Mouse (Mus musculus) cerebellum, adult 11 months (tissue): ENCODE results near the gene Lypd3.

Experiments
- DNase-seq: peaks from one replicate; pipeline ENCODE4 v3.0.0; 2022

Gene Lypd3

GRCm38 (mm10) chr7:24636264-24636663 lies at the start of gene Lypd3:
Gene Lypd3, plus strand, starts transcription at chr7:24636550.
- no peak for DNase-seq

- no peak for DNase-seq
These were observed 49.5 kb upstream of the Lypd3 start for GRCm38 (mm10) chr7:24586828-24587227.

DNA sequence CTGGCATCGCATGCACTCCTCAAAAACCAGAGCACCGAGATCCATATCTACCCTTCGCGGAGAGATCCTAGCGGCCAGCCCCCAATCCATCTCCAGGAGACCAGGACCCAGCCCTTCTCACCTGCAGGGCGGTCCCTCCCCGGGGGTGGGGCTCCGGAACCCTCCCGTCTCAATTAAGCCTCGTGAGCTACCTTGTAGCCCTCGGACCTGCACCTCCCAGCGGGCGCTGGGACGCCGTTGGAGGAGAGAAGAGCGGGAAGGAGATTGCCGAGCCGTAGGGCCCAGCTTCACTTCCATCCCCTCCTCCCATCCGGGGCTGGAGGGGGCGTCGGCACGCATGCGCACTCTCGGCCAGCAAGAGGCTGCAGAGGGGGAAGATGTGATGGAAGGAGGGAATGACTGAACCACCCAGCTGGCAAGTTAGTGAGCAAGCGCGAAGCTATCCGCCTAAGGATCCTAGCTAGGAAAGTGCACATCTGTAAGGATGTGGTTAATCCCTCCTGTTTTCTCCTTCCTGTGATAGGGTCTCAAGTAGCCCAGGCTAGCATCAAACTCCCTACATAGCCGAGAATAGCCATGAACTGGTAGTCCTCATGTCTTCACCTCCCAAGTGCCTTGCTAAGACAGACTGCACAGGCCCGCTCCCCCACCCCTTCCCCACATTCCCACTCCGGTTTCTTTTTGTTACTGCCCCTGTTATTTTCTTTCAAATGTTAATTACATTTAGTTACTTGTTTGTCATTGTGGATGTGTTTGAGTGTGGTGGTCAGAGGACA lies 48.8 kb upstream of the Lypd3 start, which contains the start of the genes Ethe1 and Zfp575:
Ethe1 (plus strand) TSS at position 214 of the 776 bp plus-strand sequence.
Zfp575 (minus strand) TSS at position 312 of the 776 bp plus-strand sequence.
- DNase-seq: peak; percentile 30

DNA sequence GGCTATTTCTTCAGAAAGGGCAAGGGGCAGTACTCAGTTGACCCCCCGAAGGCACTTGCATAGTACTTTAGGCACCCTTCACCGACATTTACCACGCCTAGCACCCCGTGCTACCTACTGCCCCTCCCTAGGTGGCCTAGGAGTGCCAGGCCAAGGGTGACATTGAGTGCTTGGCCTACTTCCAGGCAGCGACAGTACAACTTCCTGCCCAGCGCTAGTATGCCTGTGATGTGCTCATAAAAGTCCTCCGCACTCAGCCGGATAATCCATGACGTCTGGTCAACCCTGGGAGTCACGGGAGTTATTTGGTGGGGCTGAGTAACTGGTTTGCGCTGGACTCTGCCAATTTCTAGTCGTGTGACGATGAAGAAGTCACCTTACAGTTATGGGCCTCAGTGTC lies 48.0 kb upstream of the Lypd3 start:
- no peak for DNase-seq

GRCm38 (mm10) chr7:24591735-24592134 lies 44.6 kb upstream of the Lypd3 start:
- DNase-seq: no peak

GRCm38 (mm10) chr7:24592163-24592562 lies 44.2 kb upstream of the Lypd3 start:
- DNase-seq: no peak

DNA sequence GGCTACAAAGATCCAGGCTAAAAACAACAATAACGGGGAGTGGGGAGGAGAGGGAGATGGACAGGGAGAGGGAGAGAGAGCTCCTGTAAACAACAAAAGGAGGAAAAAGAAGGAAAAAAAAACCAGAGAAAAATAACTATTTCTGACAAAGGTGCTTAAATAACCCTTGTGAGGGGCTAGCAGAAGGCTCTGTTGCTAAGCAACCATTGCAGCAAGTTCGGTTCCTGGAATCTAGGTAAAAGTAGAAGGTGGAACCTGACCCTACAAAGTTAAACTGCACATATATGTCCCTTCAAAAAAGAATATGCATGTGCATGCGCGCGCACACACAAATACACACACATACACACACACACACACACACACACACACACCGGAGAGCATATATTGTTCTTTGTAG lies 43.6 kb upstream of the Lypd3 start:
- no peak for DNase-seq

DNA sequence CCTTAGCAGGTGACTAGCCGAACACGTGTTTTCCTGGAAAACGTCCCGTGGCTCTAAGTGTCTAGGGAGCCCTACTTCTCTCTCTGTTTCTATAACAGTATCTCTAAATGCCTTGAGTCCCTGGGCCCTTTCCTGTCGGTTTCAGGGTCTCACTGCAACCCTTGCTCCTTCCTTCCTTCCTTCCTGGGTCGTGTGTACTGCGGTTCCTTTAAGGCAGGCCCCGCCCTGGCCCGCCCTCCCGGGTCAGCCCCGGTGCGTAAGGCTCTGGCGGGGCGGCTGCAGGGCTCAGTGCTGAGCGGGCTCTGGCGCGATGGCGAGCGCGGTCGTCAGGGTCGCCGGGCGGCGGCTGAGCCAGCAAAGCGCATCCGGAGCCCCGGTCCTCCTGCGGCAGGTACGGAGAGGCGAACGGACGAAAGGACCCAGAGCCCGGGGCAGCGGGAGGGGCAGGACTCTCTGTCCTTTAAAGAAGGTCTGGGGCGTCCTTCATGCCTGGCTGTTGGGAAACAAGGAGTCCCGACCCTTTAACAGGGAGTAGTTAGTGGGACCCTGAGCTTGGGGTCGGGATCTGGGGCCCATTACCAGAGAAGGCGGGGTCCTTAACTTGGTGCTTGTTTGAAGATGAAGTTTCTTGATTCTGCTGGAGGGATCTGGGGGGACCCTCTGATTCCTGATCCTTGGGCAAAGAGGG lies 42.6 kb upstream of the Lypd3 start:
- DNase-seq: peak; percentile 63

- DNase-seq: no peak
These were observed 42.0 kb upstream of the Lypd3 start for GRCm38 (mm10) chr7:24594309-24594803.

- no peak for DNase-seq
These were observed 40.9 kb upstream of the Lypd3 start for GRCm38 (mm10) chr7:24595464-24595863.

GRCm38 (mm10) chr7:24598121-24598520 lies 38.2 kb upstream of the Lypd3 start:
- DNase-seq: no peak

GRCm38 (mm10) chr7:24599211-24600067 lies 36.9 kb upstream of the Lypd3 start:
- no peak for DNase-seq

GRCm38 (mm10) chr7:24600941-24601597 lies 35.3 kb upstream of the Lypd3 start:
- peak; percentile 93 for DNase-seq

- DNase-seq: no peak
These were observed 30.8 kb upstream of the Lypd3 start for GRCm38 (mm10) chr7:24605561-24605960.

DNA sequence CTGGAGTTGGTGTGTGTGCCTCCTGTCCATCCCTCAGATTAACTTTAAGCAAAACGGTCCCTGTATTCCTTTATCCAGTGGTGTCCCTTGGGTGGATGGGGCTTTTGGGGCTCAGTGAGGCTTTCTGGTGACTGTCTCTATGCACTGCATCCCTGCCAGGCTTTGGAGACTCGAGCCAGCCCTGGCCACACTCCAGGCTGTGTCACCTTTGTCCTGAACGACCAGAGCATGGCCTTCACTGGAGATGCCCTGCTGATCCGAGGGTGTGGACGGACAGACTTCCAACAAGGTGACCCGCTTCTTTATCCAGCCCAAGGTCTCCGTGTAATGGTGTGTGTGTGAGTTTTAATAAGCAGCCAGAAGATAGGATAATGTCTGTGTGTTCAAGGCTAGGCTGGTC lies 30.3 kb upstream of the Lypd3 start:
- no peak for DNase-seq

DNA sequence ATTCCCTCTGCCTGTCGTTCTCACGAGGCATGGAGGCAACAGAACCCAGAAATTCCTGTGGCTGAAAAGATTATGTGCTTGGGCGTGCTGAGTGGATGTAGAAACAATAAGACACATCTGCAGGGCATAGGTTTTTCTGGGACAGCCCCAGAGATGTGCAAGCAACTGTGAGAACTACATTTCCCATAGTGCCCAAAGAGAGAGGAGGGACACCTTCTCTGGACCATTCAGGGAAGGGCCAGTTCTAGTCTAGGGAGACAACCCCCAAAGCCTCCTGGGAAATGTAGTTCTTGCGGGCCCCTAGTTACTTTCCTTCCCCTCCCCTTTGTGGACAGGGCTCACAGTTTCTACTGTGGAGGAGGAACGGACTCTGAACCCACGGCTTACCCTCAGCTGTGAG lies 28.3 kb upstream of the Lypd3 start:
- no peak for DNase-seq

GRCm38 (mm10) chr7:24608561-24608960 lies 27.8 kb upstream of the Lypd3 start:
- no peak for DNase-seq

DNA sequence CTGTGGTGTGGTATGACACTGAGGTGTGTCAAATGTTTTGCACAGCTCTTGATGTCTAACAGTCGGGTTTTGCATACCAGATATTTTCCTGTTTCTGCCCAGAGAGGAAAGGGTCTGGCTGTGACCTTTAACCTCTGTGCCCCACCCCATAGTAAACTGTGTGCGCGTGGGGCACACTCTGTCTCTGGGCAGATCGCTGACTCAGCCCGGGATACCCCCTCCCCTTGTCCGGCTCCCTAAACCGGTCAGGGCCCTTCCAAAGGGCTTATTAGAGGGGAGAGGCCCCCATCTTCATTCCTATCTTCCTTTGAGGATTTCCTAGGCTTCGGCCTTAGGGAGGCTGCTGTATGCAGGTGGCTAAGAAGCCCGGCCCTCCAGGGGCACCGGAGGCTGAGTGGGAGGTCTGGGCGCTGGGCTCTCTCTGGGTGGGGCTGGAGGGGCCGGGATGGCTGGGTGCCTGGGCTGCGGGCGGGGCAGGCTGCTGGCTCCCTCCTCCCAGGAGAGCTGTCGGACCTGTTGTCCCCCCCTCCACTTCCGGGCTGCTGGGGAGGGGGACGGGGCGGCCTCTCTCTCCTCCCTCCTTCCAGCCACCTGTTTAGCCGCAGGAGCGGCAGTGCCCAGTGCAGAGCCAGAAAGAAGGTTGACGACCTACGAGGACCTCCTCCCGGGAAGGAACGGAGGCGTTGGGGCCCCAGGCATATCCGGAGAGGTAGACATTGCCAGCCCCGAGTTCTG lies 26.0 kb upstream of the Lypd3 start, which contains the start of gene Phldb3:
Phldb3 (plus strand) TSS at position 620 of the 735 bp plus-strand sequence.
- no peak for DNase-seq

- DNase-seq: no peak
These were observed 25.4 kb upstream of the Lypd3 start for GRCm38 (mm10) chr7:24610879-24611494.

- no peak for DNase-seq
These were observed 24.6 kb upstream of the Lypd3 start for GRCm38 (mm10) chr7:24611709-24612108.

- no peak for DNase-seq
These were observed 23.9 kb upstream of the Lypd3 start for GRCm38 (mm10) chr7:24612308-24612910.
